Mouse (Mus musculus) layer of hippocampus, adult 8-10 months (tissue): ENCODE results near the gene Gphb5. TPM values are rescaled to one million over a fixed set of nuclear protein-coding genes. Genes with fewer than 3 reads are reported as not detected.
"Not testable (repeated sequence)": the region's sequence is repeated elsewhere in the genome, so short reads cannot be mapped to it uniquely, and the experiment has no call there.

ENCODE experiments used
- DNase-seq, 2 experiments: peaks; one replicate each; pipeline ENCODE4 v3.0.0; 2022; ENCODE audit warnings: low spot score in 2 of 2
- total RNA-seq, 4 experiments: library from RNA; stranded (reverse); gene quantifications; 2 replicates each; pipeline ENCODE4 v1.2.4; 2022

Gene Gphb5
- not detected for total RNA-seq

DNA sequence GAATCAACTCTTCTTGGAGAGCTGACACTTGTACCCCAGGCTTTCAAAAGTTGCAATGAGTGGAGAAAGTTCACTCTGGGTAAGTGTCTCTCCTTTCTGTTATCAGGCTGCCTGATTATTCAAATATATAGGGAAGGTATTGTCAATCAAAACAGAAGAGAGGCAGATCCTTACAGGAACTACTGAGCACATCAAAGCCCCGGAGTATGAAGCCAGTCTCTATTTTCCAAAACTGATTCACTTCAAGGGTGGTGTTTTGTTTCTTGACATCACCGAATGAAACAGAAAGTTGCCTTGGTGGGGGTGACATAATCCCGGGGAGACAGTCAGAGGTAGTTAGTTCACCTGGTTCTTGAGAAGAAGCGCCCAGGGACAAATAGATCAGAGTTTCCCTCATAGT is at the start of gene Gphb5:
Gene Gphb5, minus strand, starts transcription at position 101 of the 400 bp plus-strand sequence.
- no peak for DNase-seq

DNA sequence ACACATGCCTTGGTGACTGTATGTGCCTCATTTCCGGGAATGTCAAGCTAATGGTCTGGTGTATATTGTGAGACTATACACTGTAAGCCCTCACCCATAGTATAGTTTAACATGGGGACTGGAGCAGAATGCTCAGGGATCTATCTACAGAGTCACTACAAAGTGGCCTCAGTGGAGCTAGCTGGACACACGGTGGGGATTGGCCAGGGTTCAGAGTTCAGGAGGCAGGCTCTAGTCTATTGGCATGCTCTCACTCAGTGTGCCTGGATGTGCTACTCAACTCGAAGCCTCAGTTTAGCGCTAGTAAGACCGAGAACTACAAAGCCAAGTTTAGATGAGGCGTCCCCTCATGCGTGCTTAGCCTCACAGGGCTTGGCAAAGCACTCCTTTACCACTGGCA is 49.6 kb upstream of the Gphb5 start:
- DNase-seq: no peak

DNA sequence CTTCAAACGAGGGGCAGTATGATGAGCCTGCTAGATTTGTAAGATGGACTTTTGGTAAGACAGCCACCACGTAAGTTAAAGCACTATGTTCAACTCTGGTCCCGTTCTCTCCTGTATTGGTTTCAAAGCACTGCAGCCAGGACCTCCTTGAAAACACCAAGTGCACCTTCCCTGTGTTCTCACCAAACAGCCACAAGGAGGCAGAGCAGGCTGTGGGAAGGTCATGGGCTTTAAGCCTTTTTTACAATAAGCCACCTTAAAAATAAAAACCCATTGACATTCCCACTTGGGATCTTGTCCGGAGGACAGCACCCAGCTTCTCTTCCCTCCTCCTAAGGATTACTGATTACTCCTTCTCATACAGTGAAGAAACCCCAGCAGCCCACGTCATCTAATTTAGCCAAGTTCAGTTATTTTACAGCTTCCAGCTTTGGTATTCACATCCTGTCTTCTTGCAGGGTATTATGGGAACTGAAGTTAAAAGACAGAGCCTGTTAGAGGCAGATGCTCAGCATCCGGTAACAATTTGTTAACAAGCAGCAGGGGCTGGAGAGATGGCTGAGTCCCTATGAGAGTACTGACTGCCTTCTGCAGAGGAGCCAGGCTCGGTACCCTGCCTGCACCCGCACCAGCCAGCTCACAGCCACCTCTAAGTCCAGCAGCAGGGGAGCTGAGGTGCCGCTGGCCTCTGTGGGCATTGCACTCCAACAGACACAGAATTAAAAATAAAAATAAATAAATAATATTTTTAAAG is 47.6 kb upstream of the Gphb5 start:
- DNase-seq: peak; percentile 35 to 42

GRCm38 (mm10) chr12:75460561-75460960 is 44.0 kb upstream of the Gphb5 start:
- no peak for DNase-seq

- DNase-seq: no peak
Measured at GRCm38 (mm10) chr12:75459656-75460055, 43.1 kb upstream of the Gphb5 start.

DNA sequence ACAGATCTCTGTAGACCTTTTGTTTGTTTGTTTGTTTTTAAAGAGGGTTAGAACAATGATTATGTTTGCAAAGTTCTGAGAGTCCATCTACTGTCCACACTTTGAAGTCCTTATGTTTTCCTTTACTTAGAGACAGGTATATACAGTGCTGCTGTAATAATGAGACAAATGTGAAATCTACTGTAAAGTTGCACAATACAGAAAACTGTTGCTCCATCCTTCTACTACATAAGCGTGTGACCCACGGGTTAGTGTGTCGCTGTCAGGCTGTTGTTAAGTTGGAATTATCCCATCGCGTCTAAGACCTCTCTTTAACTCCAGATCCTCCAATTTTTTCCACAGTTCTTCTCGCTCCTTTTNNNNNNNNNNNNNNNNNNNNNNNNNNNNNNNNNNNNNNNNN is 36.9 kb upstream of the Gphb5 start:
- DNase-seq: no peak

DNA sequence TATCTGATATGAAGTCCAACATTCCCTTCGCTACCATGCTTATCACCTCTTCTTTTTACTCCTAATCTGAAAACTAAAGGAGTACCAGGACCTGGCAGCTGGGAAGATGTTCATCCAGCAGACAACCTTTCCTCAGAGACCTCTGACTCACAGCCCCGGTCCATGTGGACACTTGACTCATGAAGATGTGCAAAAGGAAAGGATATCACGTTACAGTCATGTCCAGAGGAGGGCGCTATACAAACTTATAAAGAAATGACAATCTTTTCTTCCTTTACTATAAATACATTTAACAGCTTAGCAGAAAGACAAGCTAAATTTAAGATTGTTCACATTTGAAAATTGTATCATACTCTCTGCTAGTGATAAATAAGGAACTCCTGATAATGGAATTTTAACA is 36.4 kb upstream of the Gphb5 start:
- no peak for DNase-seq

- no peak for DNase-seq
Measured at GRCm38 (mm10) chr12:75450592-75450991, 34.0 kb upstream of the Gphb5 start.

DNA sequence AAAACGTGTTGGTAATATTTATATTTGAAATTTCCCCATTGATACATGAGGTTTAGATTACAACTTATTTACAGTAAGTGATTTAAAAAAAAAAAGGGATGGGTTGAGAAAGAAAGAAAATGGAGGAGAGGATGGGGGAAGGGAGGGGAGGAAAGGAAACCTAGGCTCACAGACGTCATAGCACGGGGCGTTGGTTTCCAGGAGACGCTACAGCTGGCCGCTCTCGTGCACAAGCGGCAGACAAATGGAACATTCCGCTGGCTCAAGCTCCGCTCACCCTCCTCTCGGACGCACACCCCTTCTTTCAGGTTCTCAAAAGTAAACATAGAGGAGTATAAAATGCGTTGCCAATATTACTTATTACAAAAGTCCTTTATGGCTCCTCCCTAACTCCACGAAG is 33.4 kb upstream of the Gphb5 start:
- no peak for DNase-seq

- DNase-seq: no peak
Measured at GRCm38 (mm10) chr12:75449475-75449966, 32.9 kb upstream of the Gphb5 start.

- no peak for DNase-seq
Measured at GRCm38 (mm10) chr12:75448921-75449320, 32.3 kb upstream of the Gphb5 start.

DNA sequence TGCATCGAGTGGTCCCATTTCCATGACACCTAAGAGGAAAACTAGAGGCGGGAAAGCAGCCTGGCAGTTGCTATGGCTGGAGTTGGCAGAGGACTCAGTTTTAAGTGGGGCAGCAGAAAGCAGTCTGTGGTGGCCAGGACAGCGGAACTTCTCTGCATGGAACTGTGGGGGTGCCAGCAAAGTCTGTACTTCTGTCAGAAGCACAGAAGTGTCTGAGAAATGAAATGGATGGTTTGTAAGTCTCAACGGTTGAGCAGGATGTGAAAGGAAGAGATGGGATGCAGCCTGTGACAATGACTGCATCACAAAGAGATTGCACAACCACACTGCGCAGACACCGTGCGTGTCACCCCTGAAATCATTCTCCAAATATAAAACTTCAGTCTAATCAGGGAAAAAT is 29.7 kb upstream of the Gphb5 start:
- DNase-seq: no peak

GRCm38 (mm10) chr12:75432400-75432799 is 15.8 kb upstream of the Gphb5 start:
- DNase-seq: not testable (repeated sequence)

DNA sequence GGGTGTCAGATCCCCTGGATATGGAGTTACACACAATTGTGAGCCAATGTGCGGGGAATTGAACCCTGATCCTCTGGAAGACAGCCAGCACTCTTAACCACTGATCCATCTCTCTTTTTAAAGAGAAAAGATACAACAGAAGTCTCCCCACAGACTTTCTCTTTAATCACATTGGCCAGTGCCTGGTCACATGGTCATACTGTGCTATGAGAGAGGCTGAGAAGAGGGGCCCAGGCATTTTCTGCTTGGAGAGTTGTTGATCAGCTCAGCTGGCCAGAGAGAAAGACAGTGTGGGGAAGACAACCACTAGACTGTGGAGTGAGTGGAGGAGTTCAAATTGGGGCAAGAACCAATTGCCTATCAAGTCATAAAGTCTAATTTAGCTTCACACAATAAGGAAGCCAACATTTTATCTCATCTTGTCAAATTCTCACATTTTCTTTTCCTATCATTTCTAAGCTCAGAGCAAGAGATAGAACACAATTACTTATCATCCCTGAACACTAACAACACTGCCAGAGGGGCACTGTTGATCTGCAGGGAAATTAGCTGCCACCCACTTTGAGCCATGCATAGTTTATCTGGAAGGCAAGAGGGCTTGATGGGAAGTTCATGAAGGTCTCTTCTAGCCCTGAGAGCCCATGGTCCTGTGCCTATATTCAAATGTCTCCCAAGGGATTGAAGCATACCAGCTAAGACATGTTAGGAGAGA is 13.3 kb upstream of the Gphb5 start:
- DNase-seq: no peak

- DNase-seq: no peak
Measured at GRCm38 (mm10) chr12:75428719-75429118, 12.1 kb upstream of the Gphb5 start.

DNA sequence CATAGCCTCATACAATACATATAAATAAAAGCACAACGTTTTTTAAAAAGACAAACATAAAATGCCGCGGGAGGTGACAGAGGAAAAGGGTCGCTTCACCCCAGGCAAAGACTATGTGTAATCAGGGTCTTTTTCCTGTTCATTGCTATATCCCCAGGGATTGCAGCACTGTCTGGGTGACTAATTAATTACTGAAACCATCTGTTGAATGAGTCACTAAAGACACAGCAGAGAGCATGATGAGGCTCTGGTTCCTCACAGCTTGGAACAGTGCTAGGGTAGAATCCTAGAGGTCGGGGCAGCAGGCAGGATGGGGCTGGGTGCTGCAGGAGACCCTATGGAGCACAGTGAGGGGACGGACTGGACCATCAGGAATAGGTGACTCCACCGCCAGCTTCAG is 9.3 kb upstream of the Gphb5 start:
- no peak for DNase-seq

DNA sequence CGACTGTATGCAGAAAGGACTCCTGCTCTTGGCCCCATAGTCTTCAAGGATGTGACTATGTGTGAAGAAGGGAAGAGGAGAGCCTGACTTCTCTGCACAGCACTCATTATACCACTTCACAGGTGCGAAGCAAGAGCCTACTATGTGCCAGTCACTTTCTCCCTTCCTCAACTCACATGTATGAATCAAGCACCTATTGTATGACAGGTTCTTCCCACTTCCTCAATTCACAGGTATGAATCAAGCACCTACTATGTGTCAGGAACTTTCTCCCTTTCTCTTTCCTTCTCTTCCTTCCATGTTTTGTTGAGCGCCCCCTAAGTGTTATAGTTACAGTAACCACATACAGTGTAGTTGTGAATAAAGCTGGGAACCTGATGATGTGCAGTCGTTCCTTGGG is 8.2 kb upstream of the Gphb5 start:
- DNase-seq: no peak

- DNase-seq: peak; percentile 14 to 33
Measured at GRCm38 (mm10) chr12:75424359-75424758, 7.8 kb upstream of the Gphb5 start.

GRCm38 (mm10) chr12:75414991-75415390 is 1.6 kb downstream of the Gphb5 start:
- DNase-seq: no peak

DNA sequence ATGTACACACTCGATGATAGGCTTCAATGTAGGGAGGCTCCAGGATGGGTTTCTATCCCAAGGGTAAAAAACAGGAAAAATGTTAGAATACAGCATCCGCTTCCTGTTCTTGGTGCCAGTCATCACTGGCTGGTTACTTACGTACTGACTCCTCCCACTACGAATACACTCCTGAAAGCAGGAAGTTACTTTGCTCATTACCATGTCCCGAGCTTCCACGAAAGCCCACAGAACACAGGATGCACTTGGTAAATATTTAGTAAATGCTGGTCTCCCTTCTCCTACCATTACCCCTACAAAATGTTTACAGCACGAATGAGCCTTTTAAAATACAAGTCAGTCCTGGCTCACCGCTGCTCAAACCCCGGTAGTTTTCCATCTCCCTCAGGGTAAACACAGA is 3.6 kb downstream of the Gphb5 start:
- DNase-seq: no peak

- DNase-seq: no peak
Measured at GRCm38 (mm10) chr12:75397077-75397476, 19.5 kb downstream of the Gphb5 start.

GRCm38 (mm10) chr12:75396616-75397015 is 20.0 kb downstream of the Gphb5 start:
- no peak for DNase-seq
